In genomic region chr10:45486603-45486946, GRCm38 (mm10) we compare ENCODE assay signal across 8 mouse cellular contexts. TPM values are rescaled to one million over a fixed set of nuclear protein-coding genes. Genes with fewer than 3 reads are reported as not detected.
DNase-seq lines count a peak whose midpoint lies in the region; ATAC-seq lines count a peak whose summit lies in the region.

No protein-coding gene starts in this region.

- no peaks in the 10 kb centered on the region for H3K9me3 ChIP-seq in neural tube, embryonic 11.5 days (ENCODE audit: control insufficient read depth, low read length)
- no peaks in the 10 kb centered on the region for H3K9me3 ChIP-seq in limb, embryonic 11.5 days (ENCODE audit: control insufficient read depth, low read length)
- H3K9me3 ChIP-seq in stomach, embryonic 15.5 days: no peaks in the 10 kb centered on the region

- DNase-seq in cerebellum, adult 11-12 months: no peak
- no peak for DNase-seq in neural tube, embryonic 11.5 days (ENCODE audit: low spot score)
- no peak for DNase-seq in neural tube, embryonic 10.5 days (ENCODE audit: extremely low spot score, low spot score)
- no peak for DNase-seq in limb, embryonic 11.5 days (ENCODE audit: low spot score)
- no peak for DNase-seq in cerebellum, adult 8-10 months
- DNase-seq in thymus, postnatal 25 days: no peak

- under 1% methylated on average over 39 of the region's 40 CpGs for WGBS in neural tube, embryonic 11.5 days
- 0% methylated on average over 39 of the region's 40 CpGs for WGBS in limb, embryonic 11.5 days
- WGBS in stomach, embryonic 15.5 days: under 1% methylated on average over 35 of the region's 40 CpGs

- H3K36me3 ChIP-seq in neural tube, embryonic 11.5 days (ENCODE audit: control insufficient read depth, insufficient read depth, low read length): no peaks in the 10 kb centered on the region
- no peaks in the 10 kb centered on the region for H3K36me3 ChIP-seq in limb, embryonic 11.5 days (ENCODE audit: control insufficient read depth, insufficient read depth, low read length)
- H3K36me3 ChIP-seq in stomach, embryonic 15.5 days: no peaks in the 10 kb centered on the region

- H3K4me3 ChIP-seq in neural tube, embryonic 11.5 days (ENCODE audit: low read depth, low read length): peak overlapping the region; percentile 59
- peak overlapping the region; percentile 64 for H3K4me3 ChIP-seq in limb, embryonic 11.5 days (ENCODE audit: low read depth, low read length)
- H3K4me3 ChIP-seq in stomach, embryonic 15.5 days (replicated peaks): peak overlapping the region; percentile 61

- H3K9ac ChIP-seq in neural tube, embryonic 11.5 days (ENCODE audit: low read length): peak overlapping the region; percentile 73
- H3K9ac ChIP-seq in limb, embryonic 11.5 days (ENCODE audit: low read length): peak overlapping the region; percentile 67
- H3K9ac ChIP-seq in stomach, embryonic 15.5 days: no peak overlapping the region

- H3K27ac ChIP-seq in neural tube, embryonic 11.5 days (ENCODE audit: low read depth, low read length): peak overlapping the region; percentile 83; the same call in 1 of the 2 replicates
- H3K27ac ChIP-seq in limb, embryonic 11.5 days (replicated peaks; ENCODE audit: low read depth, low read length): no peak overlapping the region
- H3K27ac ChIP-seq in stomach, embryonic 15.5 days: no peak overlapping the region

- no peaks in the 10 kb centered on the region for H3K27me3 ChIP-seq in neural tube, embryonic 11.5 days (ENCODE audit: control insufficient read depth, insufficient read depth, low read length)
- no peaks in the 10 kb centered on the region for H3K27me3 ChIP-seq in limb, embryonic 11.5 days (ENCODE audit: control insufficient read depth, insufficient read depth, low read length)
- H3K27me3 ChIP-seq in stomach, embryonic 15.5 days (replicated peaks): peaks cover 30% of the 10 kb centered on the region

- H3K4me2 ChIP-seq in neural tube, embryonic 11.5 days (ENCODE audit: low read depth): peak overlapping the region; percentile 80
- peak overlapping the region; percentile 96 for H3K4me2 ChIP-seq in limb, embryonic 11.5 days (ENCODE audit: low read depth, severe bottlenecking)
- peak overlapping the region; percentile 100 for H3K4me2 ChIP-seq in stomach, embryonic 15.5 days

- no peaks in the 10 kb centered on the region for H3K4me1 ChIP-seq in neural tube, embryonic 11.5 days (ENCODE audit: control insufficient read depth, insufficient read depth, low read length)
- no peaks in the 10 kb centered on the region for H3K4me1 ChIP-seq in limb, embryonic 11.5 days (ENCODE audit: control insufficient read depth, insufficient read depth, low read length)
- peaks cover 10% of the 10 kb centered on the region; the same call in 1 of the 2 replicates for H3K4me1 ChIP-seq in stomach, embryonic 15.5 days

- peak; percentile 45; the same call in 1 of the 2 replicates for ATAC-seq in cerebellum, adult (ENCODE audit: insufficient number of reproducible peaks, low FRiP score, low TSS enrichment)
- ATAC-seq in neural tube, embryonic 11.5 days (ENCODE audit: insufficient read depth, low FRiP score, low TSS enrichment): peak; percentile 45; the same call in 1 of the 2 replicates
- ATAC-seq in limb, embryonic 11.5 days (ENCODE audit: insufficient number of reproducible peaks, low FRiP score, low TSS enrichment, low read depth): 0 out of 2 replicates have a peak, but pooled peaks have one; percentile 37
- no peak for ATAC-seq in stomach, embryonic 15.5 days (ENCODE audit: insufficient read depth, low FRiP score, low read depth)

RNA-seq across cellular contexts. Expression of gene Lin28b, which starts 0.4 kb away (rescaled TPM):
- 14.7 and 15.5 TPM in 2 replicates for polyA plus RNA-seq in neural tube, embryonic 11.5 days (2014; fragmentation: Nextera tagmentation; extraction: Ambion mirVana)
- polyA plus RNA-seq in limb, embryonic 11.5 days (2014; fragmentation: Nextera tagmentation; extraction: Ambion mirVana): 26.1 and 29.7 TPM in 2 replicates
- polyA plus RNA-seq in stomach, embryonic 15.5 days (2015; fragmentation: Nextera tagmentation; extraction: Ambion mirVana): 1.6 and 1.7 TPM in 2 replicates
